Mouse (Mus musculus) MEL (cell line): Measurements from ENCODE around the gene Nkd2. TPM values are rescaled to one million over a fixed set of nuclear protein-coding genes. Genes with fewer than 3 reads are reported as not detected.

Source experiments
- DNase-seq: peaks from one replicate; pipeline ENCODE4 v3.0.0; 2011; ENCODE audit warnings: low read depth, low spot score
- H3K27ac ChIP-seq: 2 replicates; pipeline ENCODE4 v1.5.1; 2012; ENCODE audit warnings: low read depth, mild to moderate bottlenecking, control low read depth, low read length, moderate library complexity; ENCODE audit not compliant: control insufficient read depth
- H3K27me3 ChIP-seq, 2 experiments: fragments of 150-350 bp in 1 of 2; sonication (generic) in 1 of 2; 2 replicates each; pipeline ENCODE4 v1.6.1; 2012; ENCODE audit warnings: low read length in 2 of 2, mild to moderate bottlenecking in 2 of 2, improper control_type of control experiment in 1 of 2, moderate library complexity in 1 of 2; ENCODE audit not compliant: insufficient read depth in 2 of 2, control insufficient read depth in 1 of 2
- H3K36me3 ChIP-seq, 2 experiments: 2 replicates each; pipeline ENCODE4 v1.6.1; 2012 to 2014; ENCODE audit warnings: low read length in 2 of 2, improper control_type of control experiment in 1 of 2, inconsistent platforms in 1 of 2, mild to moderate bottlenecking in 1 of 2; ENCODE audit not compliant: insufficient read depth in 2 of 2, control insufficient read depth in 1 of 2
- H3K4me1 ChIP-seq, 2 experiments: fragments of 150-350 bp in 1 of 2; sonication (generic) in 1 of 2; 2 replicates each; pipeline ENCODE4 v1.6.1; 2012; ENCODE audit warnings: low read length in 2 of 2, improper control_type of control experiment in 1 of 2, mild to moderate bottlenecking in 1 of 2; ENCODE audit not compliant: insufficient read depth in 2 of 2, control insufficient read depth in 1 of 2
- H3K4me3 ChIP-seq, 2 experiments: fragments of 150-350 bp in 1 of 2; sonication (generic) in 1 of 2; 2 replicates each; pipeline ENCODE4 v1.5.1; 2012; ENCODE audit warnings: low read depth in 2 of 2, low read length in 2 of 2, mild to moderate bottlenecking in 2 of 2, moderate library complexity in 2 of 2, control low read depth in 1 of 2, improper control_type of control experiment in 1 of 2; ENCODE audit not compliant: control insufficient read depth in 1 of 2, insufficient read depth in 1 of 2
- H3K79me2 ChIP-seq: 2 replicates; pipeline ENCODE4 v1.6.1; 2012; ENCODE audit warnings: mild to moderate bottlenecking, low read length, moderate library complexity; ENCODE audit not compliant: control insufficient read depth, poor library complexity, insufficient read depth
- H3K9ac ChIP-seq: 2 replicates; pipeline ENCODE4 v1.6.1; 2012; ENCODE audit warnings: low read depth, mild to moderate bottlenecking, control low read depth, low read length, moderate library complexity; ENCODE audit not compliant: control insufficient read depth, poor library complexity, severe bottlenecking
- H3K9me3 ChIP-seq: fragments of 150-350 bp; sonication (generic); replicated peaks from 2 replicates; pipeline ENCODE4 v1.6.1; 2012; ENCODE audit warnings: mild to moderate bottlenecking, low read length, improper control_type of control experiment, moderate library complexity; ENCODE audit not compliant: insufficient read depth
- CHD1 ChIP-seq: IDR thresholded peaks from 2 replicates; pipeline ENCODE4 v1.6.1; 2012; ENCODE audit warnings: low read depth, mild to moderate bottlenecking, inconsistent platforms, low read length, improper control_type of control experiment
- CHD2 ChIP-seq: IDR thresholded peaks from 2 replicates; pipeline ENCODE4 v1.6.1; 2011; ENCODE audit warnings: low read length, improper control_type of control experiment
- CTCF ChIP-seq, 3 experiments: IDR thresholded peaks in 2 of 3; conservative IDR thresholded peaks in 1 of 3; 2 replicates each; pipeline ENCODE4 v1.5.1; 2011 to 2012; ENCODE audit warnings: low read length in 3 of 3, low read depth in 2 of 3, mild to moderate bottlenecking in 2 of 3, improper control_type of control experiment in 1 of 3, inconsistent platforms in 1 of 3, mixed read lengths in 1 of 3, moderate library complexity in 1 of 3; ENCODE audit not compliant: control insufficient read depth in 1 of 3, insufficient read depth in 1 of 3, poor library complexity in 1 of 3, severe bottlenecking in 1 of 3
- ELF1 ChIP-seq: IDR thresholded peaks from 2 replicates; pipeline ENCODE4 v1.6.1; 2014; ENCODE audit warnings: low read depth, mild to moderate bottlenecking, inconsistent platforms, low read length, improper control_type of control experiment, moderate library complexity
- EP300 ChIP-seq, 2 experiments: IDR thresholded peaks; 2 replicates each; pipeline ENCODE4 v1.6.1; 2011; ENCODE audit warnings: improper control_type of control experiment in 2 of 2, low read length in 2 of 2, low read depth in 1 of 2, mild to moderate bottlenecking in 1 of 2
- GABPA ChIP-seq: IDR thresholded peaks from 2 replicates; pipeline ENCODE4 v1.6.1; 2012; ENCODE audit warnings: low read depth, mild to moderate bottlenecking, inconsistent platforms, low read length, improper control_type of control experiment, moderate library complexity
- HCFC1 ChIP-seq: IDR thresholded peaks from 2 replicates; pipeline ENCODE4 v1.6.1; 2012; ENCODE audit warnings: low read depth, mild to moderate bottlenecking, inconsistent platforms, low read length, improper control_type of control experiment, moderate library complexity
- MAX ChIP-seq: IDR thresholded peaks from 2 replicates; pipeline ENCODE4 v1.6.1; 2011; ENCODE audit warnings: low read length, improper control_type of control experiment
- MAZ ChIP-seq: IDR thresholded peaks from 2 replicates; pipeline ENCODE4 v1.6.1; 2012; ENCODE audit warnings: low read depth, mild to moderate bottlenecking, inconsistent platforms, low read length, improper control_type of control experiment
- MEF2A ChIP-seq: IDR thresholded peaks from 2 replicates; pipeline ENCODE4 v1.6.1; 2014; ENCODE audit warnings: low read depth, mild to moderate bottlenecking, inconsistent platforms, low read length, improper control_type of control experiment; ENCODE audit not compliant: poor library complexity, insufficient replicate concordance, severe bottlenecking; ENCODE audit errors: extremely low read depth
- MXI1 ChIP-seq: IDR thresholded peaks from 2 replicates; pipeline ENCODE4 v1.6.1; 2011; ENCODE audit warnings: mild to moderate bottlenecking, low read depth, low read length, improper control_type of control experiment
- MYC ChIP-seq: IDR thresholded peaks from 2 replicates; pipeline ENCODE4 v1.6.1; 2011; ENCODE audit warnings: low read depth, mild to moderate bottlenecking, low read length, improper control_type of control experiment, moderate library complexity
- NELFE ChIP-seq: IDR thresholded peaks from 2 replicates; pipeline ENCODE4 v1.6.1; 2011; ENCODE audit warnings: low read depth, low read length, improper control_type of control experiment
- NRF1 ChIP-seq: IDR thresholded peaks from 2 replicates; pipeline ENCODE4 v1.6.1; 2014; ENCODE audit warnings: low read depth, mild to moderate bottlenecking, inconsistent platforms, low read length, improper control_type of control experiment, moderate library complexity; ENCODE audit not compliant: poor library complexity, insufficient read depth, severe bottlenecking
- POLR2AphosphoS2 ChIP-seq: IDR thresholded peaks from 2 replicates; pipeline ENCODE4 v1.6.1; 2011; ENCODE audit warnings: low read length, improper control_type of control experiment
- POLR2AphosphoS5 ChIP-seq: IDR thresholded peaks from 2 replicates; pipeline ENCODE4 v1.6.1; 2012; ENCODE audit warnings: low read depth, borderline replicate concordance, mild to moderate bottlenecking, inconsistent platforms, low read length, moderate library complexity, mixed read lengths
- RAD21 ChIP-seq: IDR thresholded peaks from 2 replicates; pipeline ENCODE4 v1.6.1; 2011; ENCODE audit warnings: mild to moderate bottlenecking, low read depth, low read length, improper control_type of control experiment
- RCOR1 ChIP-seq: IDR thresholded peaks from 2 replicates; pipeline ENCODE4 v1.6.1; 2012; ENCODE audit warnings: low read depth, mild to moderate bottlenecking, inconsistent platforms, low read length, improper control_type of control experiment
- SMC3 ChIP-seq: IDR thresholded peaks from 2 replicates; pipeline ENCODE4 v1.6.1; 2011; ENCODE audit warnings: low read depth, low read length, improper control_type of control experiment
- USF1 ChIP-seq: IDR thresholded peaks from 2 replicates; pipeline ENCODE4 v1.6.1; 2014; ENCODE audit warnings: low read depth, mild to moderate bottlenecking, inconsistent platforms, low read length, improper control_type of control experiment, moderate library complexity
- USF2 ChIP-seq, 2 experiments: IDR thresholded peaks; 2 replicates each; pipeline ENCODE4 v1.6.1; 2011 to 2012; ENCODE audit warnings: improper control_type of control experiment in 2 of 2, low read length in 2 of 2, borderline replicate concordance in 1 of 2, inconsistent platforms in 1 of 2, low read depth in 1 of 2, mild to moderate bottlenecking in 1 of 2; ENCODE audit not compliant: insufficient read depth in 1 of 2
- ZMIZ1 ChIP-seq: IDR thresholded peaks from 2 replicates; pipeline ENCODE4 v1.6.1; 2012; ENCODE audit warnings: low read depth, mild to moderate bottlenecking, inconsistent platforms, low read length, improper control_type of control experiment, moderate library complexity
- ZNF384 ChIP-seq: IDR thresholded peaks from 2 replicates; pipeline ENCODE4 v1.6.1; 2012; ENCODE audit warnings: low read depth, mild to moderate bottlenecking, inconsistent platforms, low read length, improper control_type of control experiment
- polyA plus RNA-seq, 2 experiments: library from polyadenylated mRNA; stranded (reverse) in 1 of 2; unstranded in 1 of 2; fragments of >175 nt in 1 of 2; fragments of >200 nt in 1 of 2; gene quantifications; 2 replicates each; pipeline versions ENCODE4 v1.2.1 to v1.2.4; 2012; ENCODE audit warnings: low replicate concordance in 2 of 2, low read depth in 1 of 2; ENCODE audit not compliant: insufficient read length in 2 of 2, insufficient read depth in 1 of 2, missing spikeins in 1 of 2
- total RNA-seq: library from RNA; depleted of rRNA; stranded (reverse); fragments of 300-350 nt; gene quantifications from 2 replicates; pipeline ENCODE4 v1.2.3, GENCODE M21; 2012

Nkd2 gene
- total and polyA plus RNA-seq, 3 experiments: not detected

- H3K27ac ChIP-seq: no peak overlapping the region
- no peak for DNase-seq
- no peaks in the 10 kb centered on the region for H3K4me1 ChIP-seq
- no peak overlapping the region for H3K4me3 ChIP-seq
- H3K27me3 ChIP-seq: peaks cover 14 to 16% of the 10 kb centered on the region in 2 experiments
- no peaks in the 10 kb centered on the region for H3K79me2 ChIP-seq
- H3K36me3 ChIP-seq: no peaks in the 10 kb centered on the region
- no peak overlapping the region for H3K9ac ChIP-seq
- TF ChIP-seq NRF1: no peak
- TF ChIP-seq MAZ: no peak
- no peak for TF ChIP-seq MYC
- TF ChIP-seq RAD21: no peak
- TF ChIP-seq MEF2A: no peak
- no peak for TF ChIP-seq CHD2
- TF ChIP-seq MAX: no peak
- no peak for TF ChIP-seq USF1
- no peak for TF ChIP-seq ELF1
- no peak for TF ChIP-seq GABPA
- TF ChIP-seq HCFC1: no peak
- no peak for TF ChIP-seq ZMIZ1
- no peaks in the 10 kb centered on the region for H3K9me3 ChIP-seq
These were observed 9.7 kb downstream of the Nkd2 start for GRCm38 (mm10) chr13:73837708-73838107.

- Histone ChIP-seq H3K27me3 (peaks cover 16 to 17% of the 10 kb centered on the region in 2 experiments), H3K9me3 (no peaks in the 10 kb centered on the region), H3K79me2 (no peaks in the 10 kb centered on the region), H3K4me3 (no peak overlapping the region), H3K9ac (no peak overlapping the region), H3K4me1 (no peaks in the 10 kb centered on the region)
- DNase-seq: no peak
- TF ChIP-seq RAD21: no peak
- TF ChIP-seq MAZ: no peak
- TF ChIP-seq MXI1: no peak
- TF ChIP-seq MAX: no peak
- no peak for TF ChIP-seq NELFE
- no peak for TF ChIP-seq ZNF384
- no peak for TF ChIP-seq RCOR1
- TF ChIP-seq CTCF (IDR thresholded peaks at IDR 0.05 in 2 of 3, conservative IDR thresholded peaks at IDR 0.05 in 1 of 3; ENCODE audit: control insufficient read depth in 1 of 3, insufficient read depth in 1 of 3, low read depth in 2 of 3, low read length in 3 of 3, poor library complexity in 1 of 3, severe bottlenecking in 1 of 3): no peak
- TF ChIP-seq ELF1: no peak
- TF ChIP-seq ZMIZ1: no peak
- TF ChIP-seq MEF2A: no peak
- no peak for TF ChIP-seq CHD1
- TF ChIP-seq EP300 (IDR thresholded peaks at IDR 0.05; ENCODE audit: low read depth in 1 of 2, low read length in 2 of 2): no peak
- TF ChIP-seq USF2 (IDR thresholded peaks at IDR 0.05; ENCODE audit: borderline replicate concordance in 1 of 2, insufficient read depth in 1 of 2, low read depth in 1 of 2, low read length in 2 of 2): no peak
- TF ChIP-seq POLR2AphosphoS5: no peak
- TF ChIP-seq POLR2AphosphoS2: no peak
- TF ChIP-seq SMC3: no peak
- TF ChIP-seq, all 39 proteins: peak for 0
- Histone ChIP-seq H3K36me3 (no peaks in the 10 kb centered on the region), H3K27ac (no peak overlapping the region)
These were observed 10.9 kb downstream of the Nkd2 start for GRCm38 (mm10) chr13:73836491-73836890.
